Mouse (Mus musculus) kidney, adult 11 months (tissue): Measurements from ENCODE around the gene Gpr39.

Source experiments
- DNase-seq: peaks from one replicate; pipeline ENCODE4 v3.0.0; 2022

The Gpr39 gene

DNA sequence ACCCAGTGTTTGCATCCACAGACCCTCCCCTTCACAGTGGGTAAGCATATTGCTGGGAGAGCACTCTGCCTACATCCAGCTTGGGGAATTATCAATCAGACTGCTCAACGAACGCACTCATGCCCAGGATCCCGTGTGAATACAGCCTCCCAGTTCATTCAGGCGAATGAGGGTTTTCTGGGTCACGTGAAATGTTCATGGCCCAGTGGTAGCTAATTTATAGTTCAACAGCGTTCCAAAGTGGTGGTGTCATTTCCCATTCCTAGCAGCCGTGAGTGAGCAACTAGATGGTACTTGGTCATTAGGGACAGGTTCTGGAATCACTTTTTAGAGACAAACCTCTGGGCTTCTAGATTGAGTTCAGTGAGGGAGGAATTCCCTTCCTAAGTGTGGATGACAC is 144.3 kb downstream of the Gpr39 start:
- no peak for DNase-seq

DNA sequence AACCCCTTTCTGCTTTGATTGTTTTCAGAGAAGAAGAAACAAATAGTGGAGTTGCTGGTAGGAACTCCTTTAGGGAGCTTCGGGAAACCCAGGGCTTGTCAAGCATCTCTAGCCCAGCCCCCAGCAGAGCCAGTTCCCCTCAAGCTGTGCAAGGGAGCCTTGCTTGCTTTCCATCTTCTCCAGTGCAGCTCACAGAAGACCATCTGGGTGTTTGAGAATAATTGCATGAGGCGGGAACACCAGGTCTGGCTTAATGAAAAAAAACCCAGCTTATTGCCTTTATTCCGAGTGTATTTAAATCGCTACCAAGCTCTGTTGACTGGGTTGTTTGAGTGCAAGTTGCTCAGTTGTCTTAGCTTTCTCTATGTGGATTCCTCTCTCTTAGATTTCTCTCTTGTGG is 146.8 kb downstream of the Gpr39 start:
- DNase-seq: no peak

DNA sequence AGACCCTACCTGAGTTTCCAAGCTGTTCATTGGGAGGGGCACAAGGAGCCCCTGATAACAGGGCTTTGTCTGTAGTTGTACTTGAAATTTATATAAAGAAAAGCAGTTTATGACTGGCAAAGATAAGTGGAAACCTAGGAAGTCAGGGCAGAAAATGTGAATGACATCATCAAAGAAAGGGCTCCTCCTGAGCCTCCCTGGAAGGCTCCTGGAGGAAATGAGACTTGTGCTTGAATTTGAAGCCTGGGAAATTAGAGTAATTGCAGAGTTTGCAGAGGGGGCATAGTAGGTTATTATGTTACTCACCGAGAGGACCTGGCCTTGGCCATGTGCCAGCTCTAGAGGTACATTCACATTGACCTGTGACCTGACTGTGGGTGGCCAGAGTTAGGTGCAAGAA is 160.7 kb downstream of the Gpr39 start:
- DNase-seq: no peak

DNA sequence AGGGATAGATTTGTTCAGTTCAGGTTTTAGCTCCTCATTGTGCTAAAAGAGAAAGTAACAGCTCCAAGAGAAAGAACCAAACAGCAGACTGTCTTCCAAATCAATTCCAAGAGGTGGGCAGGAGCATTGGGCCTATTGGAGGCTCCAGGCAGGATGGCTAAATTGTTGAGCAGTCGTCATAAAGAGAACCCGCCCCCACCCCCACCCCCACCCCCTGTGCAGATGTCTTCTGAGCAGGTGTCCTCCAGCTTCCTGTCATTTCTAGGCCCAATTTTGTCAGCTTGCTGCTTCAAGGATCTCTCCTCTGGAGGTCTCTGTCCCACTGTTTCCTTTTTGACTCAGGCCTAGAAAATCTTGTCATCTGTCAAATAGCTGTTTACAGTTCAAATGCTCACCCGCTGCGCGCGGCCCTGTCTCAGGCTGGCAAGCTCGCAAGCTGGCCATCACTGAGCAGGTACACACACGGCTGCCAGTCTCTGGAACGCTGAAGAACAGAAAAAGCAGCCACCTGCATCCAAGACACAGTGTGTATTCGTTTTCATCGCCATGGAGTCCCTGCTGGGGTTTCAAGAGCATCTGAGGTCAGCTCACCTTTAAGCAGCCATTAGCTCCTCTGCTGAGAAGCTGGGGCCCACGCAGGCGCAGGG is 163.1 kb downstream of the Gpr39 start:
- no peak for DNase-seq

DNA sequence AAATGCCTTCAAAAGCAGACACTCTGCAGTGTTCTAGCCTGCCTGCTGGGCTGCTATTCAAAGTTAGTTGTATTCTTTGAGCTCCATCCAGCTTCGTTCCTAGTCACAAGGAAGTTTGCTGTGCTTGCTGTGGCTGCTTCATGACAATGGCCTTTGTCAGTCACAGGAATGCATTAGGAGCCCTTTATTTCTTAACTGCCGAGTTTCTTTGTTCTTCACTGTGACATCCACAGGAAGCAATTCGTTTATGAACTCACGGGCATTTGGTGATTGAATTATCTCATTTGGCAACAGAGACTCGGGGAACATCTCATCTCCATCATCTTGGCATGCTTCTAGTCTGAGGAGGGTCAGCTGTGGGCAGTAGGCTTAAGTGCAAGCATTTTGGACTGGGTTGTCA is 177.9 kb downstream of the Gpr39 start:
- DNase-seq: no peak

DNA sequence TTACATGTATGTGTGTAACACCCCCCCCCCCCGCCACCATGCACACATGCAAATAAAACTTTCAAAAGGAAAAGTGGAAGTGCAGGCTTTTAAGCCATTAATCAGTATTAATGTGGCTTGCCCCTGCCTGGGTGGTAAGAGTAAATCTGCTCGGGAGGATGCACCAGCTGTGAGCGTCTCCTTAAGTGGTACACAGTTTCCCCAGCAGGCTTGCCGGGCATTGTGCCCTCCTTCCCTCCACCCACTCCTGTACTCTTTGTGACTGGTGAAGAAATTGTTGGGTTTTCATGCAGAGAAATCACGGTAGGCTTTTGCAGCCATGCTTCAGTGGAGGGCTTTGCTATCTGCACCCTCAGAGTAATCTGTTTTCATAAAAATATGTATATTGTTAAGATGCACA is 181.8 kb downstream of the Gpr39 start:
- no peak for DNase-seq

DNA sequence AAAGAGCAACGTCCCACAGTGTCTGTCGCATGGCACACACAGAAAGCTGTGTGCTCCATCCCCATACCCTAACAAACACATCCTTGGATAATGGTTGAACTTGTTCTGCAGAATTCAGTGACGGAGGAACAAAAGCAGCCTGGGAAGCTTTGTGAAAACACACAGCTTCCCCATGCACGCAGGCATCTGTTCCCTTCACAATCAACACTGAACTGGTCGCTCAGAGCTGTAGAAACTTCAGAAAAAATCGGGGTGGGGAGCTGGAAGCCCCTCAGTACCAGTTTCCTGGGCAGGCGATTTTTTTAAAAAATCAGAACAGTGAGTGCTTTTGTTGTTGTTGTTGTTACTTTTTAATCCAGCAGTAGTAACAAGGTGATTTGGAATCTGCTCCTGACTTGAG is 193.3 kb downstream of the Gpr39 start:
- no peak for DNase-seq

DNA sequence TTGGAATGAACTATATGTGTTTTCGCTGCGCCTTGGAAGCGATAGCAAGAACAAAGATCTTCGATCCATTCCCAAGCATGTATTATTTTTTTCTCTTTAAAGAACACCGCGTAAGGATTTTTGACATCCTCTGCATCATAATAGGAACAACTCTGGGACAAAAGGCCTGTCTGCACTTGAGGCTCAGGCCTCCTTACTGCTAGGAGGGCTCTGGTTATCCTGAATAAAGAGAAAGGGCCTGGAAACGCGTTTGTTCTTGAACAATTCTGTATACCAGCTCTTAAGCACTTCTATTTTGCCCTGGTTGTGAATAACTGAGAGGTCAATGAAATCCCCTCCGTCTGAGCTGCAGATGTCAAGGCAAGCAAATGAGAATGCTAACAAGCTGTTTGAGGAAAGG is 216.4 kb downstream of the Gpr39 start:
- DNase-seq: no peak

DNA sequence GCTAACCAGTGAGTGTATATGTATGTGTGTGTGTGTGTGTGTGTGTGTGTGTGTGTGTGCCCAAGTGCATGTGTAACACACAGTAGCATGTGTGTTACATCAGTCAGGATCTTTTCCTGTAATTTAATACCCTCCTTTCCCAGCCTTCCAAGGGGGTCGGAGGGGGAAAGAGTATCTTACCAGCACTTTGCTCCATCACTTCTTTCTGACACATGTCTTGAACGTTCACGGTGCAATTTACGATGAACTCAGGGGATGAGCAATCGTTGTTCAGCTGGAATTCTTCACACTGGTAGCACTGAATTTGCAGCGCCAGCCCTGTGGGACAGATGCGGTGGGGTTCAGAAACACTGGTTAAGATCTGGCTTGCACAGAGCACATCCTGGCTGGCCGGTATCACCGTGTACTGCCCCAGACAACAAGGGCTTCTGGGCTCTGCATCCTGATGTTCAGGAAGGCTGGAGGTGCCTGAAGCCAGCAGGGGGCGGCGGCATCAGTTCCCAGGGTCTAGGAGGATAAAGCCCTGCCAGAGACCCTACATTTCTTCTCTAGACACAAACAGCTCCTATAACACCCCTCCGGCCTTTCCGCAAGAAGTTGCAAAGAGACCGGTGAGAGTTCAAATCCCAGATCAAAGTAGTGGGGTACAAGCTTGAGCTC is 233.5 kb downstream of the Gpr39 start:
- no peak for DNase-seq

DNA sequence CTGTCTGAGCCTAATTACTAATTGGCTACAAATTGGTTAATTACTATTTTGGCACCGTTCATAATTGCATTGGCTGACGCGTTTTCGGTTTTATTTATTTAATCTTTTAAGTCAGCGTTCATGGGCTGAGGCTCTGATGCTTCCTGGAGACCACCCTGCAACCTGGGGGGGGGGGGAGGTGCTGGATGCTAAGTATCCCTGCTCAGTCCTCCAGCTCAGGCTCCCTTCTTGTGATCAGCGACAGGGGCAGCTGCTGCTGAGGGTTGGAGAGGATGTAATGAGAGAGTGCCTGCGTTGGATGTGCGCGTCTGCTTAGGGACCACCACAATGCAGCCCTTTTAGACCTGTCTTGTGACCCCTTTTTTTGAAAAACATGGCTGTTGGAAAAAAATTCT is 234.1 kb downstream of the Gpr39 start:
- DNase-seq: no peak

DNA sequence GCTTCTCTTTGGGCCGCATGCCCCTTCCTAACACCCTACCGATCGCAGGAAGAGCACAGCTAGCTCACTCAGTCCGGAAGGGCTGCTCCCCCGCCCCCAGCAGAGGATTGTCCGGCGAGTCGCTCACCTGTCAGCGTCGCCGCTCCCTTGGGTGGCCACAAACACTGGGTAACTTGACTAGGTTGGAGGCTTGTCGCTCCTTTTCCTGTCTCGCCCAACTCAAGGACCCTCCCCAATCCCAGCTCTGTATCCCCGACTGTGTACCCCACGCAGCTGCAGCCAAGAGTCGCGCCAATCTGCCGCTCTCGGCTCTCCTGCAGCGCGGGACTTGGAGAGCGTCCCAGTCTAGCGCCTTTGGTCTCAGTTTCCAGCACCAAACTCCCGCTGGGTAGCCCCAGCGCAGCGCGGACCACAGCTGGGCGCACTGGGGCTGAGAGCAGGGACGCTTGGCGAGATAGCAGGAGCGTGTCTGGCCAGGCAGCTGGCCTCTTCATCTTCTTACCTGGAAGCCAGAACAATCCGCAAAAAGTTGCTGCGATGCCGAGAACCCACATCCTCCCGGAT is 234.6 kb downstream of the Gpr39 start:
- DNase-seq: no peak

DNA sequence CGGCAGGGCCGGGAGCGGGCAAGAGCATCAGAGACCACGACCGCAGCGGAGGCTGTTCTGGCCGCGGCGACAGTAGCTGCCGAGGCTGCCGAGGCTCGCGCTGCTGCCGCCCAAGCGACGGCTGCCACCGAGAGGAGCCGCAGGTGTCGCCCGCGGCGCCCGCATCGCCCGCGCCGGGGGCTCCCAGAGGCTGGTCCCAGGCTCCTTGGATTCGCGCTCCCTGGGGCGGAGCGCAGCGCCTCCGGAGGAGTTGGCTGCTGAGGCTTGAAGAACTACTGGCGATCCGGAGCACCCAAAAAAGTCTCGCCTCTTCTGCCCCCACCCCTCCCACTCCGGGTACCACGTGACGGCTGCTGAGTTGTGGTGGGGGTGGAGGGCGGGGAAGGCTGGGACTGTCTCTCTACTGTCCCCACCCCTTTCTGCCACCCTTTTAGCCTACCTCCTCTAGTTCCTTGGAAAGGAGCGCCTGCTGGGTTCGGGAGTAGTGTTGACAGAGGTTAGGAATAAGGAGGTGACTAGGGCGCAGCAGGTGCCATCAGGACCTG is 235.2 kb downstream of the Gpr39 start:
- no peak for DNase-seq

DNA sequence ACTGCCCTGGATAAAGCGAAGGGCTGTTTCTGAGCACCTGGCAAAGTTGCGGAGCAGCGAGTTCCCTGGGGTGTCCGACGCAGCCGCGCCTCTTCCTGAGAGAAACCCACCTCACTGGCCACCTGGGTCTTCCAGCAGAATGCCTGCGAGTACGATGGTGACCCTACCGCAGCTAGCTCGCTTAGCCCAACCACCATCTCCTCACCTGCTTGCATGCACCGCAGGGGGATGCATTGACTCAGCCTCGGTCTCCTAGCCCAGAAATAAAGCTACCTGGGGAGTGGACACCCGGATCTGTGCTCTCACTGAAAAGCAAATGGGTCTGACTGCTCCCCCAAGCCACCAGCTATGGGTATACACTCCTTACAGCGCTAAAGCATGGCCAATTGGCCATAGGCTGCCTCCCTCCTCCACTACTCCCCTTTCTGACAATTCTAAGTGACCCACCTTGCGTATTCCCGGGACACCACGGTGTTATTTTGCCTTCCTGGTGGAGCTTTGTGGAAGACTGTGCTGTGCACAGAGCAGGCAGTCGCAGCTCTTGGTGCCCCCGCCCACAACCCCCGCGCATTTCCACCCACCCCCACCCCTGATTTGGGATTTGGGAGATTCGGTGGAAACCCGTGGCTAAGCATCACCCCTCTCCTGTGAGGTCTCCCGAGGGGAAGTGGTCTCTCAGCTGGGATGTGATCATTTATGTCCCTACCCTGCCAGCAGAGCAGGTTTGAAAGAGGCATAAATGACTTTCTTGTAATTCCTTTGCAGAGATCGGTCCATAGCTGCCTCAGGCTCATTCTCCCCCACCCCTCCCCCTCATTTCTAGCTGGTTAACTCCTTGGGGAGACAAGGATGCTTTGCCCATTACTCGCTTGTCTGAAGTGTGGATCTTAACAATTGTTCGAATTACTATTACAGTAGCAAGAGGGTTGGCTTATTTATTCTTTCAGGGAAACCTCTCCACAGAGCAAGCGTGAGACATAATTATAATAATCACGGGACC is 236.1 kb downstream of the Gpr39 start, which contains the start of gene Lypd1:
TSS of gene Lypd1 (minus strand) at position 501 of the 1,000 bp plus-strand sequence.
- DNase-seq: no peak

DNA sequence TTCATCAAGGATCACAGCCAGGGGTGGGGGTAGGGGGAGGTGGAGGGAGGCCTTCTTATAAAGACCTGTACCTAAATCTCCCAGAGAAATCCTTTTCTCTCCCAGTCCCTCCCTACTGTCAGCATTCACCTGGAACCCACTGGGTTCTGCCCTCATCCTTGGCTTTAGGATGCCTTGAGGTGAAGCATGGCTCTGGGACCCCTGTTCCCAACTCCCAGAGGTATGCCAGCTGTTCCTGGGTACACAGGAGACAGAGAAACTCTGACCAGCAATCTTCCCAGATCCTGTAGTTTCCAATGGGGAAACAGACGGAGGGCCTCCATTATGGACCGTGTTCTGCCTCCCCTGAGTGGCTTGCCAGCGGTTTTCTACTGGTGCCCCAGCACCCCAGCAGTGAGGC is 243.9 kb downstream of the Gpr39 start:
- DNase-seq: no peak

DNA sequence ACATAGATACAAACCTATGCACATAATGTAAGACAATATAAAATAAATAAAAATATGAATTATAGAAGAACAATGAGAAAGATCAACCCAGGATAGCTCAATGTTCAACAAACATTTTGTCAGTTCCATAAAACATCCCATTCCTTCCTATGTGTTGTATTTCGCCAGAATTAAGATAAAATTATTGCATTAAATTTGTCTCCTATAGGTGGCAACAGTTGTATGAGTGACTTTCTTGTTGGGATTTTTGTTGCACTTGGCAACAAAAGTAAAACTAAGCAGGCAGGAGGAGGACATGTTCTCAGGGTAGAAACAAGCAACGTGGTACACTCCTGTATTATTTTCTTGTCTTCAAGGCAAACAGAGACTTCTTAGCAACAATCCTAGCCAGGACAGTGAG is 246.3 kb downstream of the Gpr39 start:
- DNase-seq: no peak
